Mouse (Mus musculus) kidney, adult 9 months (tissue): ENCODE results near the gene Mllt6.
A peak's percentile ranks its signal among the peaks of the same experiment; 100 is the strongest.
"Not testable (repeated sequence)": the region's sequence is repeated elsewhere in the genome, so short reads cannot be mapped to it uniquely, and the experiment has no call there.

Experiments used
- DNase-seq: peaks from one replicate; pipeline ENCODE4 v3.0.0; 2022

The Mllt6 gene

GRCm38 (mm10) chr11:97648541-97648940 is 14.7 kb upstream of the Mllt6 start:
- not testable (repeated sequence) for DNase-seq

- no peak for DNase-seq
Measured at GRCm38 (mm10) chr11:97650341-97650740, 12.9 kb upstream of the Mllt6 start.

- DNase-seq: not testable (repeated sequence)
Measured at GRCm38 (mm10) chr11:97653376-97653775, 9.8 kb upstream of the Mllt6 start.

- DNase-seq: no peak
Measured at GRCm38 (mm10) chr11:97654210-97654609, 9.0 kb upstream of the Mllt6 start.

- no peak for DNase-seq
Measured at GRCm38 (mm10) chr11:97656269-97656971, 6.8 kb upstream of the Mllt6 start.

GRCm38 (mm10) chr11:97657184-97657945 is 5.8 kb upstream of the Mllt6 start:
- no peak for DNase-seq

GRCm38 (mm10) chr11:97657967-97658366 is 5.2 kb upstream of the Mllt6 start:
- not testable (repeated sequence) for DNase-seq

- no peak for DNase-seq
Measured at GRCm38 (mm10) chr11:97658751-97659266, 4.4 kb upstream of the Mllt6 start.

- peak; percentile 50 for DNase-seq
Measured at GRCm38 (mm10) chr11:97659267-97659989, 3.8 kb upstream of the Mllt6 start.

GRCm38 (mm10) chr11:97659990-97660714 is 3.1 kb upstream of the Mllt6 start:
- peak; percentile 75 for DNase-seq

GRCm38 (mm10) chr11:97660734-97661647 is 2.2 kb upstream of the Mllt6 start:
- DNase-seq: peak; percentile 42

GRCm38 (mm10) chr11:97661648-97662133 is 1.5 kb upstream of the Mllt6 start:
- DNase-seq: peak; percentile 95

GRCm38 (mm10) chr11:97662207-97662892 is 864 bp upstream of the Mllt6 start:
- DNase-seq: peak; percentile 82

- DNase-seq: peak; percentile 57
Measured at GRCm38 (mm10) chr11:97663528-97664338, 519 bp downstream of the Mllt6 start.

- DNase-seq: no peak
Measured at GRCm38 (mm10) chr11:97664339-97664665, 1.1 kb downstream of the Mllt6 start.

GRCm38 (mm10) chr11:97664771-97665240 is 1.6 kb downstream of the Mllt6 start:
- peak; percentile 44 for DNase-seq

GRCm38 (mm10) chr11:97665431-97665830 is 2.2 kb downstream of the Mllt6 start:
- DNase-seq: no peak

GRCm38 (mm10) chr11:97666221-97666620 is 3.0 kb downstream of the Mllt6 start:
- no peak for DNase-seq

GRCm38 (mm10) chr11:97666794-97667193 is 3.6 kb downstream of the Mllt6 start:
- no peak for DNase-seq

- no peak for DNase-seq
Measured at GRCm38 (mm10) chr11:97668160-97668559, 4.9 kb downstream of the Mllt6 start.
